Mouse (Mus musculus): Measurements from ENCODE around the gene Lrch3.

DNA sequence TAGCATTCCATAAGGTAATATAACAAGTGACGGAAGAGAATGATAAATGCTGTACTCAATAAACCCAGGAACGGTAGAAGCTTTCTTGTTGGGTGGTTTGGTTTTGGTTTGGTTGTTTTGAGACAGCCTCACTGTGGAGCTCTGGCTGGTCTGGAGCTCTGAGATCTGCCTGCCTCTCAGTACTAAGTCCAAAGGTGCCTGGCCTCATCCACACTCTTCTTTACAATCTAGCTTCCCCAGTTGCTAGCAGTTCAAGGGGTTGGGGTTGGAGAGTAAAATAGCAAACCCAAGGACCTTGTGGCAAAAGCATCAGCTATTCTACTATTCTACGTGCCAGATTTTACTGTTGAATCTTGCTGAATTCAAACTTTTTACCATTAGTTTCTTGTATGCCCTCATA, 38.1 kb upstream of the Lrch3 start:
- no peak for TF ChIP-seq POLR2A (IDR thresholded peaks at IDR 0.05; ENCODE audit: low read depth, low read length)
- no peak for TF ChIP-seq CTCF (IDR thresholded peaks at IDR 0.05; ENCODE audit: borderline replicate concordance, insufficient read depth, low read length)
